Mouse (Mus musculus): ENCODE measurements around the gene Gm48552. TPM values are rescaled to one million over a fixed set of nuclear protein-coding genes. Genes with fewer than 3 reads are reported as not detected.

Gene Gm48552
- polyA plus RNA-seq, 1 experiment = 0.26 TPM

DNA sequence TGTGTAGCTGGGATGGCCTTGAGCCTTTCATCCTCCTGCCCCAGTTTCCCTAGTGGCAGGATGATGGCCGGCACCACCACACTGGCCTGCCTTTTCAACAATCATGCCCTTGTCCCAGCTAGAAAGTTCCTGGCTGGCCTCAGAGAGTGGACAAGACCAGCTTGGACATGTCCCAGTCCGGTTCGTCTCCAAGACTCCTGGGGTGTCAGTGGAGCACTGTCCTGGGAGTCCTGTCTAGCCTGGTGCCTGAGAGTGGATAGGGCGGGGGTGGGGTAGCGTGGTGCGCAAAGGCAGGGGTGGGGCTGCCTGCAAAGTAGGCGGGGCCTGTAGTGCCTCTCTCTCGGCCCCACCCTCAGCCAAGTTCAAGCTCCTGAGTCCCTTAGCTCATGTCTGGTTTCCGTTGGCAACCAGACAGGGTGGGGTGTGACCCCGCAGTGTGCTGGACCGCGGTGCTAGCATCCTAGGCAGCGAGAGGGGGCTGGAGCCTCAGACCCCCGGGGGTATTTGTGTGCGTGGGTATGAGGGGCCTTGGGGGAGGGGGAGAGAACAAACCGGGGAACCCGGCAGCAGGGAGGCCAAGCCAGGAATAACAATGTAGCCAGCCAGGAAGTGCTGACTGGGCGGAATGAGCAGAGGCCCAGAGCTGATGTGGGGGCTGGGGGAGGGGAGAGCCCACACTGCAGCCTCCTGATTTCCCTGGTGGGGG is 12.9 kb downstream of the Gm48552 start:
- TF ChIP-seq TAL1 (IDR thresholded peaks at IDR 0.05; ENCODE audit: low read length) = no peak
- no peak for TF ChIP-seq GATA1 (IDR thresholded peaks at IDR 0.05; ENCODE audit: low read length)
- Histone ChIP-seq H3K4me1 (ENCODE audit: control insufficient read depth) (peaks cover 28% of the 10 kb centered on the region), H3K9me3 (ENCODE audit: control insufficient read depth, low read length) (no peaks in the 10 kb centered on the region), H3K27me3 (ENCODE audit: control insufficient read depth) (peaks cover 41% of the 10 kb centered on the region), H3K36me3 (ENCODE audit: control insufficient read depth) (peaks cover 5% of the 10 kb centered on the region; the same call in 1 of the 2 replicates), H3K4me3 (replicated peaks) (no peak overlapping the region)

DNA sequence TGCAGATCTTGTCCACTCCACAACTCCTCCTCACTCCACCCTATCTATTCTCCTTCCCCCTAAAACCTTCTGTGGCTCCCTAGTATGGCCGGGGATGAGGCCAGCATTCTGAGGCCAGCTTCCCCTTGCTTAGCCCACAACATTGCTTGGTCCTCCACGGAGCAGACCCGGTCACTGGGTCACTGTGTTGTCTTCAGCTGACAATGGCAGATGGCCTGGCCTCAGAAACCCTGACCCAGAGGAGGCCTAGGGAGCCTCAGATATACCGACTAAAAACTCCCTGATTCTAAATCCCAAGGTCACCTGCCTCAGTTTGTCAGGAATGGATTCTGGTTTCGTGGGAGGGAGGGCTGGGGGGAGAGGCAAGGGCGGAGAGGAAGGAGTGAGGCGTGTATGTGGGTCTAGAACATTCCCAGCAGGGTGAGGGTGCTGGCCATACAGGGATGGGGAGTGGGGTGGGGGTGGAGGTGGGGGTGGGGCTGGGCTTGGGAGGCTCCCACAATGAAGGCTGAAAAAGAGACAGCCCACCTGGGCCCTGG is 13.5 kb downstream of the Gm48552 start:
- no peak for TF ChIP-seq TAL1 (IDR thresholded peaks at IDR 0.05; ENCODE audit: low read length)
- TF ChIP-seq GATA1 (IDR thresholded peaks at IDR 0.05; ENCODE audit: low read length) = no peak
- H3K4me3 ChIP-seq (replicated peaks) = no peak overlapping the region
- peaks cover 29% of the 10 kb centered on the region for H3K4me1 ChIP-seq (ENCODE audit: control insufficient read depth)
- peaks cover 3% of the 10 kb centered on the region; the same call in 1 of the 2 replicates for H3K36me3 ChIP-seq (ENCODE audit: control insufficient read depth)
- no peaks in the 10 kb centered on the region for H3K9me3 ChIP-seq (ENCODE audit: control insufficient read depth, low read length)
- H3K27me3 ChIP-seq (ENCODE audit: control insufficient read depth) = peaks cover 47% of the 10 kb centered on the region

DNA sequence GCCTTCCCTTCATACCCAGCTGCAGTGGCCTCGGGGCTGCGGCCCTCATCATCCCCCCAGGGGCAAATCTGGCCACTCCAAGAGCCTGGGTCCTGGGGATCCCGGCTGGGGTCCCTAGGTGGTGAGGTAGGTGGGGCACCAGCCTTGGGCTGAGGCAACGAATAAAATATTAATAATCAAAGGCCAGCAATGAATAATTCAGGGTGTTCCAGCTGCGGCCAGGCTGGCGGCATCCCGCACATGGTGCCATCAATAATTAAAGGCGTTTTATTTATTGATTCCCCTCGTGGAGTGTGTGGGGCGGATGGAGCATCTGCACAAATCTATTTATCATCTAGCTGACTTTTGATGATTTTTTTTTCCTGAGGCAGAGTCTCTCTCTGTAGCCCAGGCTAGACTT is 14.7 kb downstream of the Gm48552 start:
- Histone ChIP-seq H3K27me3 (ENCODE audit: control insufficient read depth) (peaks cover 59% of the 10 kb centered on the region), H3K36me3 (ENCODE audit: control insufficient read depth) (peaks cover 3% of the 10 kb centered on the region; the same call in 1 of the 2 replicates), H3K4me1 (ENCODE audit: control insufficient read depth) (peaks cover 35% of the 10 kb centered on the region), H3K4me3 (replicated peaks) (no peak overlapping the region), H3K9me3 (ENCODE audit: control insufficient read depth, low read length) (no peaks in the 10 kb centered on the region; the same call in 1 of the 2 replicates)
- TF ChIP-seq TAL1 (IDR thresholded peaks at IDR 0.05; ENCODE audit: low read length) (no peak), GATA1 (IDR thresholded peaks at IDR 0.05; ENCODE audit: low read length) (no peak)

DNA sequence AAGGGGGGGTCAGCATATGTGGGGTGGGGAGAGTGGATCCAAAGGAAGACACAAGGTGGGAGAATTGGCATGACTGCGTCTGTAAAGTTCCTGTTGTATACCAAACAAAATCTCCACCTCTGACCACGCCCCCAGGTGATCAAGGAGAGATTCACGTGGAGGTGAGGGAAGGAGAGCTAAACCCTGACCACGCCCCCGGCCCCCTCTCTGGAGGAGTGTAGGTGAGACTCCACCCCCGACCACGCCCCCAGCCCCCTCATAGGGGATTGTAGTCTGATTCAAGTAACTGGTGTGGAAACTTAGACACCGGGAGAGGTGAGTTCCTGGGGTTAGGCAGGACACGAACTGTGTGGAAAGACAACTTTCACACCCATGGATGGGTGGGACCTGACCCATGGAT is 15.3 kb downstream of the Gm48552 start:
- H3K4me1 ChIP-seq (ENCODE audit: control insufficient read depth) = peaks cover 40% of the 10 kb centered on the region

DNA sequence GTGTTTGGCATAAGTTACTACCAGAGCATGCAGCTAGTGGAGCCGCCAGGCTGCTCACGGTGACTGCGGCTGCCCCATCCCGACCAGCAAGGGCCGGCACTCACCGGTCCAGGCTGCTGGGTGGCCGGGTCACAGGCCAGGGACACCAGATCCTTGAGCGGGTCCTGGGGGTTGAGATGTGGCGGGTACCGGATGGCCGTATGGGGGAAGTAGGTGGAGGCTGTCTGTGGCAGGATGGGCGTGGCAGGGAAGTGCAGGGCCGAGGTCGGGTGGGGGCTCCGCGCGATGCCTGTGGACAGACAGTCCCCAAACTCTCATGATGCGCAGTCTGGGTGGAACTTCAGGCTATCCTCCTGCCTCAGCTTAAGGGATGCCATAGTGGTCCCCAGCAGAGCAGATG is 15.9 kb downstream of the Gm48552 start:
- no peaks in the 10 kb centered on the region; the same call in 1 of the 2 replicates for H3K9me3 ChIP-seq (ENCODE audit: control insufficient read depth, low read length)
- TF ChIP-seq TAL1 (IDR thresholded peaks at IDR 0.05; ENCODE audit: low read length) = no peak
- no peak for TF ChIP-seq GATA1 (IDR thresholded peaks at IDR 0.05; ENCODE audit: low read length)
- H3K4me3 ChIP-seq (replicated peaks) = no peak overlapping the region
- H3K27me3 ChIP-seq (ENCODE audit: control insufficient read depth) = peaks cover 65% of the 10 kb centered on the region
- peaks cover 44% of the 10 kb centered on the region for H3K4me1 ChIP-seq (ENCODE audit: control insufficient read depth)
- H3K36me3 ChIP-seq (ENCODE audit: control insufficient read depth) = peaks cover 3% of the 10 kb centered on the region; the same call in 1 of the 2 replicates

More for the DNA sequence above, 15.3 kb downstream of the Gm48552 start:
- no peak for TF ChIP-seq GATA1 (IDR thresholded peaks at IDR 0.05; ENCODE audit: low read length)
- TF ChIP-seq TAL1 (IDR thresholded peaks at IDR 0.05; ENCODE audit: low read length) = no peak
- no peaks in the 10 kb centered on the region; the same call in 1 of the 2 replicates for H3K9me3 ChIP-seq (ENCODE audit: control insufficient read depth, low read length)
- H3K4me3 ChIP-seq (replicated peaks) = no peak overlapping the region
- H3K27me3 ChIP-seq (ENCODE audit: control insufficient read depth) = peaks cover 65% of the 10 kb centered on the region
- H3K36me3 ChIP-seq (ENCODE audit: control insufficient read depth) = peaks cover 3% of the 10 kb centered on the region; the same call in 1 of the 2 replicates

DNA sequence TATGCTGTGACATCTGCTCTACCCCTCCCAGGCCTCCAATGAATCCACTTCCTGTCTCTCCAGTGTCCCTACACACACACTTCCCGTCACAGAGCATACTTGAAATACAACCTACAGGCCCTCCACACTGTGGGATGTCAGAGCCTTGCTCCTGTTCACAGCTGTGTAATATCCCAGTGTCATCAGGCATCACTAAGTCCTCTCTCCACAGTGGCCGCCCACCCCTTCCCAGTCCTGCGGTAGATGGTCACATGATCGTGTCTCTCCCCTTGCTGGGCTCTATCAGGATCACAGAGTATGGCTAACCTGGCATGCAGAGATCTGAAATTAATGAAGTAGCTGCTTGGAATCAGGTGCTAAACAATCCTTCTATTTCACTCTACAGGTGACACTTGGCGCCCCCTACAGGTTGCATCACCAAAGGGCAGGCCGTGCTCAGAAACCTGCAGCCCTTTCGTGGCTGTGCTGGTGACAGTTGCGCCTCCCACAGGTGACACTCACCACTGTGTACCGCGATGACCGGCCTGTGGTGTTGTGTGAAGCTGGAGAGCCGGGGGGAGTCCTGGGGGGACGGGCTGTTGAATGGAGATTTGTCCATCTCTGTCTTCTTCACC is 16.9 kb downstream of the Gm48552 start:
- Histone ChIP-seq H3K4me1 (ENCODE audit: control insufficient read depth) (peaks cover 49% of the 10 kb centered on the region), H3K9me3 (ENCODE audit: control insufficient read depth, low read length) (no peaks in the 10 kb centered on the region; the same call in 1 of the 2 replicates), H3K4me3 (replicated peaks) (no peak overlapping the region), H3K36me3 (ENCODE audit: control insufficient read depth) (no peaks in the 10 kb centered on the region; the same call in 1 of the 2 replicates), H3K27me3 (ENCODE audit: control insufficient read depth) (peaks cover 63% of the 10 kb centered on the region)
- no peak for TF ChIP-seq TAL1 (IDR thresholded peaks at IDR 0.05; ENCODE audit: low read length)
- no peak for TF ChIP-seq GATA1 (IDR thresholded peaks at IDR 0.05; ENCODE audit: low read length)

DNA sequence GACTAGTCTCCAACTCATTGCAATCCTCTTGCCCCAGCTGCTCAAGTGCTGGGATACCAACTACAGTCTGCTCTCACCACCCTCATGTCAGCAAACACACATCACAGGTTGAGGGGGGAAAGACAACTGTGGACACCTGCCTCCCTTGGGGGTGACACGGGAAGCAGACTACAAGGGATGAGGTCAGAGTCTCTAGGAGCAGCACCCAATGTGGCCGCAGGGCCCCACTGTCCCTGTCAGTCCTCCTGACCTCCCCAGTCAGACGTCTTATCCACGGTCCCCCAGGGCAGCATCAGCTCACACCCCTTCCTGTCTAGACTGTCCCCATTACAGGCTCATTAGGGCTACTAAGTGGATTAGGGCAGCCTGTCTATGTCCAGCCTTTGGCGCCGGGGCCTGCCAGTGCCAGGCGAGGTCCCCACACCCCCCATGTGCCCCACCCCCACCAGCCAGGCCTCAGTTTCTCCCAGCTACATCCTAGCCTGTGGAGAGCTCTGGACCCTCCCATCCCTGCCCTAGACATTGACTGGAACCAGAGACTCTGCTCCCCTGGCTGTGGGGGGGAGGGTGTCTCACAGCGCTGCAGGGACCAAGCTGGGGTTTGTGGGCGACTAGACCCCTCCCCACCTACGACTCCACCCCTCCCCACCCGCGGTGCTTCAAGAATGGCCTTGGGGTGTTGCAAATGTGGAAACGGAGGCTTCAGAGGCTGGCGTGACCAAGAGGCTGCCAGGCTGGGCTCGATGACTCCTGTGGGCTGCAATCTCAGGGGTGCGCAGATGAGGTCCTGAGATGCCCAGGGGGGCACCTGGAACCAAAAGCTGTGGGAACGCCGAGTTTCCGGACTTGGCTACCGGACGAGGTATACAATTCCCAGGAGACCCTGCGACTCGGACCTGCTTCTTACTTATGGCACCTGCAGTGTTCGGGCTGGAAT is 18.0 kb downstream of the Gm48552 start:
- Histone ChIP-seq H3K27me3 (ENCODE audit: control insufficient read depth) (peaks cover 61% of the 10 kb centered on the region), H3K4me1 (ENCODE audit: control insufficient read depth) (peaks cover 47% of the 10 kb centered on the region)
- TF ChIP-seq GATA1 (IDR thresholded peaks at IDR 0.05; ENCODE audit: low read length) (no peak), TAL1 (IDR thresholded peaks at IDR 0.05; ENCODE audit: low read length) (no peak)

More for the DNA sequence above, 18.0 kb downstream of the Gm48552 start:
- H3K9me3 ChIP-seq (ENCODE audit: control insufficient read depth, low read length) = no peaks in the 10 kb centered on the region; the same call in 1 of the 2 replicates
- H3K4me3 ChIP-seq (replicated peaks) = no peak overlapping the region
- no peaks in the 10 kb centered on the region; the same call in 1 of the 2 replicates for H3K36me3 ChIP-seq (ENCODE audit: control insufficient read depth)

Data from erythroblast, embryonic 14.5 days (primary cell).